Mouse (Mus musculus) liver, embryonic 13.5 days (tissue): ENCODE results near the gene Gapdh. TPM values are rescaled to one million over a fixed set of nuclear protein-coding genes. Genes with fewer than 3 reads are reported as not detected.

ENCODE experiments used
- ATAC-seq: fragments of 200-750 bp; cut with Nextera tagmentation; 2 replicates; pipeline ENCODE4 v1.8.0; 2017; ENCODE audit warnings: low read depth, mild to moderate bottlenecking, moderate number of reproducible peaks, moderate library complexity
- DNase-seq: peaks from one replicate; pipeline ENCODE4 v3.0.0; 2022
- H3K27ac ChIP-seq: fragments of 300-500 bp; sonication (generic); 2 replicates; pipeline ENCODE4 v1.5.1; 2015; ENCODE audit warnings: moderate library complexity, mild to moderate bottlenecking, inconsistent platforms
- H3K27me3 ChIP-seq: fragments of 300-500 bp; sonication (generic); 2 replicates; pipeline ENCODE4 v1.6.1; 2015; ENCODE audit warnings: mild to moderate bottlenecking, inconsistent platforms
- H3K36me3 ChIP-seq: fragments of 300-500 bp; sonication (generic); 2 replicates; pipeline ENCODE4 v1.6.1; 2015; ENCODE audit warnings: mild to moderate bottlenecking, inconsistent platforms
- H3K4me1 ChIP-seq: fragments of 300-500 bp; sonication (generic); replicated peaks from 2 replicates; pipeline ENCODE4 v1.6.1; 2015; ENCODE audit warnings: inconsistent platforms
- H3K4me2 ChIP-seq: fragments of 300-500 bp; sonication (generic); 2 replicates; pipeline ENCODE4 v1.6.1; 2015; ENCODE audit warnings: inconsistent platforms, mild to moderate bottlenecking, moderate library complexity
- H3K4me3 ChIP-seq: fragments of 300-500 bp; sonication (generic); replicated peaks from 2 replicates; pipeline ENCODE4 v1.5.1; 2015; ENCODE audit warnings: mild to moderate bottlenecking, inconsistent platforms
- H3K9ac ChIP-seq: fragments of 300-500 bp; sonication (generic); 2 replicates; pipeline ENCODE4 v1.6.1; 2015; ENCODE audit warnings: mild to moderate bottlenecking, inconsistent platforms
- H3K9me3 ChIP-seq: fragments of 300-500 bp; sonication (generic); replicated peaks from 2 replicates; pipeline ENCODE4 v1.6.1; 2016; ENCODE audit warnings: inconsistent platforms
- WGBS: fragments of 180-500 bp; shearing (Covaris S2); methylation state at CpG from one replicate; pipeline ENCODE4 v1.1.7; 2015; ENCODE audit not compliant: insufficient replicate concordance; 5-methylcytosine and 5-hydroxymethylcytosine counted together
- microRNA-seq: library from miRNA; unstranded; fragments of <30 nt; microRNA quantifications from one replicate; pipeline ENCODE4, GENCODE M21; 2016
- polyA plus RNA-seq: library from polyadenylated mRNA; unstranded; fragments of >200 nt; fragmentation: Nextera tagmentation; extraction: Ambion mirVana; gene quantifications from 2 replicates; pipeline ENCODE4 v1.2.1, GENCODE M21; 2015

Gene Gapdh
- polyA plus RNA-seq, 1 experiment from 2014 or later, result 1,179 TPM

GRCm38 (mm10) chr6:125131302-125132156 lies 34.7 kb downstream of the Gapdh start, which contains the start of gene Nop2:
Gene Nop2 (plus strand): TSS chr6:125131909.
- Histone ChIP-seq H3K9ac (peak within 1 kb of the TSS; percentile 88), H3K4me2 (peak within 1 kb of the TSS; percentile 97), H3K9me3 (no peaks in the 10 kb centered on the region), H3K36me3 (peaks cover 77% of the 10 kb centered on the region), H3K4me3 (peak within 1 kb of the TSS; percentile 95), H3K27me3 (no peaks in the 10 kb centered on the region), H3K27ac (peak within 1 kb of the TSS; percentile 88), H3K4me1 (peaks cover 33% of the 10 kb centered on the region)
- DNase-seq, result peak; percentile 90
- under 1% methylated on average over 66 of the region's 66 CpGs for WGBS
- ATAC-seq, result peak; percentile 88

GRCm38 (mm10) chr6:125129710-125130402 lies 36.4 kb downstream of the Gapdh start:
- Histone ChIP-seq H3K4me2 (no peak overlapping the region), H3K4me3 (no peak overlapping the region), H3K36me3 (peaks cover 77% of the 10 kb centered on the region), H3K9ac (no peak overlapping the region), H3K4me1 (peaks cover 33% of the 10 kb centered on the region), H3K9me3 (no peaks in the 10 kb centered on the region), H3K27ac (no peak overlapping the region), H3K27me3 (no peaks in the 10 kb centered on the region)
- WGBS, result 87% methylated on average over 20 of the region's 20 CpGs
- DNase-seq, result no peak
- no peak for ATAC-seq

GRCm38 (mm10) chr6:125128724-125129123 lies 37.5 kb downstream of the Gapdh start:
- H3K4me1 ChIP-seq, result peaks cover 24% of the 10 kb centered on the region
- no peak for DNase-seq
- no peak overlapping the region for H3K4me2 ChIP-seq
- ATAC-seq, result no peak
- H3K27me3 ChIP-seq, result no peaks in the 10 kb centered on the region
- WGBS, result 87% methylated on average over 12 of the region's 12 CpGs
- no peak overlapping the region for H3K27ac ChIP-seq
- no peak overlapping the region for H3K4me3 ChIP-seq
- peaks cover 77% of the 10 kb centered on the region for H3K36me3 ChIP-seq
- H3K9me3 ChIP-seq, result no peaks in the 10 kb centered on the region
- no peak overlapping the region for H3K9ac ChIP-seq

- Histone ChIP-seq H3K4me2 (no peak overlapping the region), H3K4me3 (no peak overlapping the region), H3K9me3 (no peaks in the 10 kb centered on the region), H3K27ac (no peak overlapping the region), H3K9ac (no peak overlapping the region), H3K4me1 (no peaks in the 10 kb centered on the region), H3K36me3 (peaks cover 96% of the 10 kb centered on the region), H3K27me3 (no peaks in the 10 kb centered on the region)
- WGBS, result 85% methylated on average over 8 of the region's 8 CpGs
- ATAC-seq (no peak), DNase-seq (no peak)
Observed at GRCm38 (mm10) chr6:125119387-125119786, 46.9 kb downstream of the Gapdh start.

GRCm38 (mm10) chr6:125112553-125112952 lies 53.7 kb downstream of the Gapdh start:
- DNase-seq (no peak), ATAC-seq (no peak)

More at GRCm38 (mm10) chr6:125112553-125112952, 53.7 kb downstream of the Gapdh start:
- Histone ChIP-seq H3K9ac (no peak overlapping the region), H3K27ac (no peak overlapping the region), H3K4me3 (no peak overlapping the region), H3K9me3 (no peaks in the 10 kb centered on the region), H3K36me3 (peaks cover 96% of the 10 kb centered on the region), H3K27me3 (no peaks in the 10 kb centered on the region), H3K4me1 (no peaks in the 10 kb centered on the region), H3K4me2 (no peak overlapping the region)
- 78% methylated on average over 11 of the region's 11 CpGs for WGBS

Small RNAs within 50 kb of the gene (microRNA-seq; reads per million reads assigned to microRNA genes)
- 2.1 reads per million for gene Mir3098

Other genes with a start within 250 kb of the Gapdh start
- gene Ptms, start 246.4 kb downstream of the Gapdh start, polyA plus RNA-seq, result 42.3 and 47.6 TPM in 2 replicates
- gene Mlf2, start 235.1 kb downstream of the Gapdh start, polyA plus RNA-seq, result 129 and 134 TPM in 2 replicates
- 67.3 and 77.6 TPM in 2 replicates for gene Cops7a, start 200.9 kb downstream of the Gapdh start, polyA plus RNA-seq
- gene Pianp, start 169.8 kb downstream of the Gapdh start, polyA plus RNA-seq, result 0.05 and 0.15 TPM in 2 replicates
- 3.6 and 3.8 TPM in 2 replicates for gene Zfp384, start 157.3 kb downstream of the Gapdh start, polyA plus RNA-seq
- 28.6 and 31.8 TPM in 2 replicates for gene Ing4, start 126.7 kb downstream of the Gapdh start, polyA plus RNA-seq
- gene Acrbp, start 116.8 kb downstream of the Gapdh start, polyA plus RNA-seq, result 1.6 and 2.2 TPM in 2 replicates
- 1.6 and 2.1 TPM in 2 replicates for gene Lpar5, start 98.5 kb downstream of the Gapdh start, polyA plus RNA-seq
- gene Chd4, start 70.5 kb downstream of the Gapdh start, polyA plus RNA-seq, result 29.2 and 30.0 TPM in 2 replicates
- 60.6 and 65.5 TPM in 2 replicates for gene Nop2, start 34.6 kb downstream of the Gapdh start, polyA plus RNA-seq
- gene Iffo1, start 21.2 kb downstream of the Gapdh start, polyA plus RNA-seq, result 3.7 and 3.9 TPM in 2 replicates
- gene Ncapd2, start 25.2 kb upstream of the Gapdh start, polyA plus RNA-seq, result 94.5 and 101 TPM in 2 replicates
- gene Mrpl51, start 25.3 kb upstream of the Gapdh start, polyA plus RNA-seq, result 217 and 225 TPM in 2 replicates
- gene Vamp1, start 49.1 kb upstream of the Gapdh start, polyA plus RNA-seq, result 1.6 and 2.1 TPM in 2 replicates
- 5.2 TPM in 2 replicates for gene Tapbpl, start 65.4 kb upstream of the Gapdh start, polyA plus RNA-seq
- gene Cd27, start 70.5 kb upstream of the Gapdh start, polyA plus RNA-seq, result 1.6 and 2.1 TPM in 2 replicates
- gene Tuba3a, start 119.6 kb upstream of the Gapdh start, polyA plus RNA-seq, result not detected in 2 replicates
- gene Ltbr, start 147.4 kb upstream of the Gapdh start, polyA plus RNA-seq, result 18.3 and 18.4 TPM in 2 replicates
- 0.31 and 0.37 TPM in 2 replicates for gene Scnn1a, start 154.2 kb upstream of the Gapdh start, polyA plus RNA-seq
- 19.6 and 23.4 TPM in 2 replicates for gene Tnfrsf1a, start 182.9 kb upstream of the Gapdh start, polyA plus RNA-seq
- 0.31 and 0.56 TPM in 2 replicates for gene Plekhg6, start 214.3 kb upstream of the Gapdh start, polyA plus RNA-seq